Mouse (Mus musculus) liver, adult (tissue): ENCODE data around the gene Fcer2a.

Experiments used
- GATA4 ChIP-seq: IDR thresholded peaks from 2 replicates; pipeline ENCODE4 v1.6.1; 2014; ENCODE audit warnings: mild to moderate bottlenecking, low read length; ENCODE audit not compliant: insufficient replicate concordance

Fcer2a gene

DNA sequence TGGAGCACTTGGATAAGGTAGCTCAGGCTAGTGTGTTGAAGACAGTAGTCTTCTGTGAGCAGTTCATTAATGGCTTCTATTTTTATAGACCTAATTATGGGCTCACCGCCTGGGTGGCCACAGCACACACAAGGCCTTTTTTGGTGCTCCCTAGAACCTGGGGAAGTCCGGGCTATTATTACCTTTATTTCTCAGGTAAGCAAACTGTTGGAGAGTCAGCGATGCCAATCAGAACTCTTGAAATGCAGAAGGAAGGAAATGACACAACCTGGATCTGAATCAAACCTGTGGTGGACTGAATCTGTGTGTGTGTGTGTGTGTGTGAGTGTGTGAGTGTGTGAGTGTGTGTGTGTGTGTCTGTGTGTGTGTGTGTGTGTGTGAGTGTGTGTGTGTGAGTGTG, at the start of gene Fcer2a:
Gene Fcer2a, minus strand, starts transcription at position 55 of the 400 bp plus-strand sequence.
- no peak for TF ChIP-seq GATA4

DNA sequence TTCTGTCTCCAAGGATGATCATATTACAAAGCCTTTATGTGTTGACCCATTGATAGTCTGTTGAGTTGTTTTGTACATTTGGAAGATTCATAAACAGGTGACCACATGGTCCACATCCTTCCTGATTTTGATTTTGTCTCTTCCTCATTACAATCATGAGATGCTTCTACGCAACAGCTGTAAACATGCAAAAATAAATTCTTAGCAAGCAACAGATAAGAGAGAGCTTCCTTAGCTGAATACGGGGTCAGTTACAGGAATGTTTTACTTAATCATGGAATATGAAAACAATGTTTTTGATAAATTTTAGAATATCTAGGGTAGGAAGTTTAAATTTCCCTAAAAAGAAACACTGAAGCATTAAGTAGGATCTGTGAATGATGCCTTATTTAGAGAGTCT, 43.0 kb upstream of the Fcer2a start:
- TF ChIP-seq GATA4: peak; percentile 57; the same call in 1 of the 2 replicates

DNA sequence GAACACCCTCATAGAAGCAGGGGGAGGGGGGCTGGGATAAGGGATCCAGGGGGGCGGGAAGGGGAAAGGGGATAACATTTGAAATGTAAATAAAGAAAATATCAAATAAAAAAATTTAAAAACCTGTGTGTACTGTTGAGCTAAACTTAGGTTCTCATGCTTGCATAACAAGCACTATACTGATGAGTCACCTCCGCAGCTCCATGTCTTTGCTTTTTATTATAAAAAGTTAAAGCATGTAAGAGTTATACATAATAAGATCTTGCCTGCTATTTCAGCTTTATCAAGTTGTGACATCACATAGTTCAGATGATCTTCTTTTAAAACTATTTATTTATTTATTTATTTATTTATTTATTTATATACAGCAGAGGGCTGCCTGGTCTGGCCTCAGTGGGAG, 41.6 kb upstream of the Fcer2a start:
- TF ChIP-seq GATA4: no peak

GRCm38 (mm10) chr8:3734084-3734483, 40.1 kb upstream of the Fcer2a start:
- TF ChIP-seq GATA4: no peak

- TF ChIP-seq GATA4: no peak
Observed at GRCm38 (mm10) chr8:3721041-3721440, 27.1 kb upstream of the Fcer2a start.

- TF ChIP-seq GATA4: peak; percentile 46; the same call in 1 of the 2 replicates
Observed at GRCm38 (mm10) chr8:3720551-3720950, 26.6 kb upstream of the Fcer2a start, which contains the start of gene Clec4g. Clec4g (minus strand) TSS chr8:3720651.

GRCm38 (mm10) chr8:3718559-3718958, 24.6 kb upstream of the Fcer2a start:
- TF ChIP-seq GATA4: peak; percentile 23; the same call in 1 of the 2 replicates

DNA sequence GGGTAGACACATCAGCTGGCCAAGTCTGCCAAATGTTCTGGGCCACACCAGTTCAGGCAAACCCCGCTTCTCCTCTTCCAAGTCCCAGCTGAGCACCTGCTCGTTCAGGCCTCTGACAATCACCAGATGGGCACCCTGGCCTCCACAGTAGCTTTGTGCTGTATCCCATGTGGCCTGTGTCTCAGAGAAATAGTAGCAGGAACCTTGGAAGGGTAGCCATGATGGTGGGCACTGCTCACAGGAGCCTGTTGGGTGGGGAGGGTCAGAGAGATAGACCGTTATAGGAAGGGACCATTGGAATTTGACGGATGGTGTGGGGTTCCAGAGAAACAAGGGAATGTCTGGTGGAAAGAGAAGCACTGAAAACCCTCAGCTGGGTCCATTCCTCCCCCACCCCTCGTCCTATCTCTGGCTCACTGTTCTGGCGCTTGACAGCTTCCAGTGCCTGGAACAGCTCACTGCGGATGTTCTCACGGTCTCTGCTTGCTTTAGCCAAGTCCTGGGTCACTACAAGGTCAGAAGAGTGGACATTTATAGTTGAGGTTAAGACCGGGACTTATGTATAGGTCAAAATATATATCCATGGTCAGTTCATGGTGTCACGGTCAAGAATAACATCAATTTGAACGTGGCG, 23.5 kb upstream of the Fcer2a start:
- TF ChIP-seq GATA4: peak; percentile 85

GRCm38 (mm10) chr8:3711646-3712045, 17.7 kb upstream of the Fcer2a start:
- TF ChIP-seq GATA4: peak; percentile 78

GRCm38 (mm10) chr8:3710312-3710711, 16.3 kb upstream of the Fcer2a start:
- no peak for TF ChIP-seq GATA4

- TF ChIP-seq GATA4: peak; percentile 77
Observed at GRCm38 (mm10) chr8:3707611-3708010, 13.6 kb upstream of the Fcer2a start.

- no peak for TF ChIP-seq GATA4
Observed at GRCm38 (mm10) chr8:3705711-3706110, 11.7 kb upstream of the Fcer2a start.

DNA sequence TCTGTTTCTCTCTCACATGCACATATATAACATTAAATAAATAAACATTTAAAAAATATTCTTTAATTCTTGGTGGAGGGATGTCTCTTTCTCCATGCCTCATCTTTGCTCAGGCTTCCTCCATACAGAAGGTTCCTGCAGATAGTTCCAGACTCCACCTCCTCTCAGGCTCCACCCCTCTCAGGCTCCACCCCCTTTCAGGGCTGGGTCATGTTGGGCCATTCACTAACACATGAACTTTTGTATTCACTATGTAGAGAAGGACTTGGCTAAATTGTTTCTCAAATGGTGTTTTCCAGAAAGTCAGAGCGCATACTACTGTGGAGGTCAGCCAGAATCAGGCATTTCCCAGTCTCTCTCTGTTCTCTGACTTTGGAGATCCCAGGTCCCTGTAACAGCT, 7.5 kb upstream of the Fcer2a start:
- no peak for TF ChIP-seq GATA4

GRCm38 (mm10) chr8:3690774-3691173, 3.2 kb downstream of the Fcer2a start:
- TF ChIP-seq GATA4: no peak

GRCm38 (mm10) chr8:3687537-3687936, 6.4 kb downstream of the Fcer2a start:
- TF ChIP-seq GATA4: no peak

GRCm38 (mm10) chr8:3685422-3685821, 8.6 kb downstream of the Fcer2a start:
- TF ChIP-seq GATA4: no peak

GRCm38 (mm10) chr8:3684530-3684929, 9.4 kb downstream of the Fcer2a start:
- TF ChIP-seq GATA4: no peak

- no peak for TF ChIP-seq GATA4
Observed at GRCm38 (mm10) chr8:3683408-3684176, 10.4 kb downstream of the Fcer2a start.
